Mouse (Mus musculus): ENCODE measurements around the gene Pros1. TPM values are rescaled to one million over a fixed set of nuclear protein-coding genes. Genes with fewer than 3 reads are reported as not detected.

Gene Pros1
- total RNA-seq, 2 experiments from 2014 or later: 9.3 to 9.7 TPM

GRCm38 (mm10) chr16:62974926-62975325, 120.8 kb downstream of the Pros1 start:
- intact Hi-C loops (cut with DNase I): no loop called here
- DNase-seq (ENCODE audit: low spot score in 2 of 2): peak in 1 of 2 experiments; percentile 17

Small RNAs within 50 kb of the gene (microRNA-seq; reads per million reads assigned to microRNA genes)
- gene Gm25986: 0 reads per million in 2 experiments

Other genes starting within 250 kb of the Pros1 start
- gene Nsun3, start 67.5 kb upstream of the Pros1 start, total RNA-seq (2021): 1 to 10 TPM; 7.5 to 7.6 TPM
- gene Stx19, start 39.6 kb upstream of the Pros1 start, total RNA-seq (2021): not detected
- 10 to 100 TPM in 1 of 2 experiments, 1 to 10 TPM in 1; 9.0 to 12.5 TPM for gene Arl13b, start 7.3 kb upstream of the Pros1 start, total RNA-seq (2021)